Mouse (Mus musculus): ENCODE results near the gene Med21.

Med21 gene

DNA sequence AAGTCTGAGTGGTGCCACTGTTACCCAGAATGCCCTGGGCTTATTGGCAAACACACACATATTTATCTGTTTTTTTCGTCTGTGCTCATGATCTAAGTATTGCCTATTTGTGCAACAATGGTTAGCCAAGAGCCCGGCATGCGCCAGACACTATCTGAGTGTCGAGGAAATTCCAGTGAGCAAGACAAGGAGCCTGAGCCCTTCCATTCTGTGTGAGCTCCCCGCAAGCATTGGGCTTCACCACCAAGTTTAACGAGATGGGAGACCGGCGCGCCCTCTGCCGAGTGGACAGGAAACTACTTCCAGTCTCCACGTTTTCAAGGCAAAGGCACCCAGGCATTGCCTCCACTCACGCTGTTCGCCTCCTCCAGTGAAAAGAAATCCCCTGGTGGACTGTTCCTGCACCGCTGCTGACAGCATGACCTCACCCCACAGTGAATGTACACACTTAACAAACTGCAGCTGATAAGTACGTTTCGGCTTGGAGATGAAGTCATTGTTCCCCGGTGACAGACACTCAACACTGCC, 43.5 kb downstream of the Med21 start:
- peak; percentile 40 to 42 for DNase-seq

DNA sequence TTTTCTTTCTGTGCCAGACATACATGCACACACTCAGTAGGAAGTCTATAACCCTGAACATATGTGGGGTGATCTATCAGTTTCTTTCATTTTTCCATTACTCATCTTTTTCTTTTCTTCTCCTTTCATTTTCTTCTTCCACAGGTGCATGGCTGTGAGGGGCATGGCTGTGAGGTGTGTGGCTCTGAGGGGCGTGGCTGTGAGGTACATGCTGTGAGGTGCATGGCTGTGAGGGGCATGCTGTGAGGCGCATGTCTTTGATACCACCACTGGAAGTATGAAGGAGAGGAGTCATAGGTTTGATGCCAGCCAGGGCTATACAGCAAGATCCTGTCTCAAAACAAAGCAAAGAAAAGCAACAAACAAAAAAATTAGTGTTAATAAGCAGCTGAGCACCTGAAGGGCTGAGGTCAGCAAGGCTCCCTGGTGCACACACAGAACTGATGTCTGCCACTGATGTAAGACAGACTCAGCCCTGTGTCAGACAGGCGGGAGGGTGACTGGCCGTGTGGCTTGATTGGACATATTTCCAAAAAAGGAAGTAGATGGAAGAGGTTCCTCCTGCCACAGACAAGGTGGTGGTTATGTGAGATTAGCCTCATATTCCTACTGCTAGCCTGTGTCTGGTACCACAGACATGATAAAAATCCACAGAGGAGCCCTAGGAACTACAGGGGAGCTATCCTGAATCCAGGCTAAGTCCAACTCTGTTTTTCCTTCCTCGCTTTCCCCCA, 44.3 kb downstream of the Med21 start:
- peak in 1 of 2 experiments; percentile 18 for DNase-seq

DNA sequence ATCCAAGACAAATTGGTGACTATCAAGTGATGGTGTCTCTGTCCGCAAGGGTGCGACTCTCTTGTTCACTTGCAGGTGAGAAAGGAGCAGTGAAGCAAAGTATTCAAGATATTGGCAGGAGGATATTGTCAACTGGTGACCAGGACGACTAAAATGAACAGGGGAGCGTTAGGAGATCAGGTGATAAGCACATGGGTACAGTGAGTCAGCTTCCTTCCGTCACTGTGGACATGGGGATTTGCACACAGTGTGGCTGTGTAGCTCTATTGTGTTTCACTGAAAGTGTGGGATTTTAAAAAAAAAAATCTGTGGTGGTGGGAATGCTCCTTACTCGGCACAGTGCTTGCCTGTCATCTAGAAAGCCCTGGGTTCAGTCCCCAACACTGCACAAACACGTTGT, 45.7 kb downstream of the Med21 start:
- DNase-seq = peak in 1 of 2 experiments; percentile 1

DNA sequence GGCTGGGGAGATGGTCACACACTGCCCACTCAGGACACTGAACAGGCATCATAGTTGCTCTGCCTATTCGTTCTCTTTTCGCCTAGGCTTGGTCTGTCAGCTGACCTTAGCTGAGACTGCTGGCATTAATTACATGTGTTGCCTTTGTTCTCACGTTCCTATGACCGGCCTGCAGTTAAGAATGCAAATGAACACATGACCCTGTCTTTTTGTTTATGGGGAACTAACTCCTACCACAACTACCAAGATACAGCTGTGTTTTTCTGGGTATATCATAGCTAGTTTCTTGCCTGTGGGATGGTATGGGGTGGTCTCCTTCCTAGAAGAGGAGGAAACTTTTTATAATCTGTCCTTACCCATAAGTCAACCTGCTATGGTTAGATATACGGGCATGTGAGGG, 46.5 kb downstream of the Med21 start:
- no peak for DNase-seq

DNA sequence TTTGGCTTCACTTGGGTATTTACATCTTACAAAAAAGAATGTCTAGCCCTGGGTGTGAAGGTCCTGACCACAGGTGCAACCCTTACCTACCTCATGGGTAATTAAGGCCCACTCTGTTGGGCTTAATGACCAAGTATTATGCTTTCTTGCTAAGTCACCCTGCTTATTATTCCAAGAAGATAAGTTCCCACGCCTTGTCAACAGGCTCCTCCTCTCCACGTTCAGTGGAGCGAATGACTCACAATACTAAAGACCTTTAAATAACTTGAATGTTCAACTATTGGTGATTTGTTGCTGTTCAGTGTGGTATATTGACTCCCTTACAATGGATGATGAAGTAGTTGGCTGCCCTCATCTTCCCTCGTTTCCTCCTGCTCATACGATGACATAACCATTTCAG, 55.4 kb downstream of the Med21 start:
- DNase-seq = no peak

DNA sequence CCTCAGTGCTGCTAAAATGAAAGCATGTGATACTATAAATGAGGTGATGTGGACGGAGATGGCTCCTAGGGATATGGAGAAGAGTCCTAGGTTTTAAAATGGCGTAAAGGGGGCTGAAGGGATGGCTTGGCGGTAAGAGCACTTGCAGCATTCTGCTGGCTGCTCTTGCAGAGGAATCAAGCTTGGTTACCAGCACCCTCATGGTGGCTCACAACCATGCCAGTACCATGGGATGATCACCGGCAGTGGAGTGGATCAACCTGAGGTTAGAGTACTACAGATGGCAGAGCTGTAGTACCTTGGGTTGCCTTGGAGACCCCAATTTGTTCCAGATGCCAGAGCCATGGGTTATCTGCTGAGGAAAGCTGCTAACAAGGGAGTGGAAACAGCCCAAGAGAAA, 56.0 kb downstream of the Med21 start:
- DNase-seq = no peak

Data from kidney, postnatal 25 days (tissue).